In the genomic region with DNA sequence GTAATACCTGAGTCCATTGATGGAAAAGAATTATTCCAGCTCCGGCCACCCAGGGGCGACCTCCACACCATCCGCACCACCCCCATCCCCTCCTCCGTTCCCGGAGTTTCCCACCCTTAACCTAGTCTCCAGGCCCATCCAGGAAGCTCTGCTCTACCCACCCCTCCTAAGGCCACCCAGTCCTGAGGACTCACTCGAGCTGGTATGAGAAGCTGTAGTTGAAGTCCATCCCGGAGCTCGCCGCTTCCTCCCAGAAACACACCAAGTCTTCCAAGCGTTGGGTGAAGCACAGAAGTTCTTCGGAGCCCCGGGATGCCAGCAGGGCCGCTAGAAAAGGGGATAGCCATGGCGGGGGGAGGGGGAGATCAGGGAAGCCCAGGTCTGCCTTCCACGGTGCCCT, we compare ENCODE assay signal across 8 mouse cellular contexts. TPM values are rescaled to one million over a fixed set of nuclear protein-coding genes. Genes with fewer than 3 reads are reported as not detected.
DNase-seq lines count a peak whose midpoint lies in the region; ATAC-seq and TF ChIP-seq lines count a peak whose summit lies in the region.

No protein-coding gene starts in this region.

- WGBS in lung, postnatal 0 days, result under 1% methylated on average over 14 of the region's 15 CpGs
- under 1% methylated on average over 15 of the region's 15 CpGs for WGBS in limb, embryonic 10.5 days
- WGBS in neural tube, embryonic 14.5 days, result 2% methylated on average over 15 of the region's 15 CpGs

- TF ChIP-seq EP300 in lung, postnatal 0 days (IDR thresholded peaks at IDR 0.05), result no peak

- peak; percentile 45 to 47 for DNase-seq in cerebellum, adult 18-20 months
- DNase-seq in cerebellum, postnatal 4 days (ENCODE audit: low spot score in 2 of 2), result no peak
- peak; percentile 30 for DNase-seq in lung, postnatal 0 days (ENCODE audit: low spot score)
- no peak for DNase-seq in lung, postnatal 36 days
- peak; percentile 63 for DNase-seq in limb, embryonic 10.5 days (ENCODE audit: low spot score)
- no peak for DNase-seq in spleen, adult 12 weeks (ENCODE audit: low spot score)

- peak; percentile 4; the same call in 1 of the 2 replicates for TF ChIP-seq CTCF in lung, postnatal 0 days (IDR thresholded peaks at IDR 0.05)

- peak overlapping the region; percentile 37 for H3K4me3 ChIP-seq in lung, postnatal 0 days (ENCODE audit: low read depth, low read length)
- H3K4me3 ChIP-seq in limb, embryonic 10.5 days, result peak overlapping the region; percentile 54
- H3K4me3 ChIP-seq in neural tube, embryonic 14.5 days (ENCODE audit: low read depth, low read length), result peak overlapping the region; percentile 30

- H3K9me3 ChIP-seq in lung, postnatal 0 days (ENCODE audit: low read length), result no peaks in the 10 kb centered on the region
- H3K9me3 ChIP-seq in limb, embryonic 10.5 days (replicated peaks), result no peaks in the 10 kb centered on the region
- no peaks in the 10 kb centered on the region for H3K9me3 ChIP-seq in neural tube, embryonic 14.5 days (ENCODE audit: control insufficient read depth, low read length)

- ATAC-seq in lung, postnatal 0 days, result peak; percentile 24; the same call in 1 of the 2 replicates
- ATAC-seq in neural tube, embryonic 14.5 days (ENCODE audit: low read depth), result peak; percentile 35; the same call in 1 of the 2 replicates
- ATAC-seq in inflammation-experienced regulatory T-cells, adult 6 months, result no peak

- no peak overlapping the region; the same call in 1 of the 2 replicates for H3K9ac ChIP-seq in lung, postnatal 0 days (replicated peaks; ENCODE audit: low read depth)
- peak overlapping the region; percentile 11; the same call in 1 of the 2 replicates for H3K9ac ChIP-seq in neural tube, embryonic 14.5 days (replicated peaks; ENCODE audit: low read depth, low read length)

- no peak overlapping the region for H3K27ac ChIP-seq in lung, postnatal 0 days (ENCODE audit: low read length)
- peak overlapping the region; percentile 72 for H3K27ac ChIP-seq in limb, embryonic 10.5 days
- H3K27ac ChIP-seq in neural tube, embryonic 14.5 days (ENCODE audit: low read depth, low read length), result no peak overlapping the region

- H3K27me3 ChIP-seq in lung, postnatal 0 days (replicated peaks; ENCODE audit: insufficient read depth, low read length), result 0 out of 2 replicates have a peak, but pooled peaks cover 7% of the 10 kb centered on the region
- peaks cover 61% of the 10 kb centered on the region for H3K27me3 ChIP-seq in limb, embryonic 10.5 days (ENCODE audit: low read depth, poor library complexity, severe bottlenecking)
- H3K27me3 ChIP-seq in neural tube, embryonic 14.5 days (ENCODE audit: control insufficient read depth, insufficient read depth, low read length), result peaks cover 33% of the 10 kb centered on the region

- H3K4me2 ChIP-seq in lung, postnatal 0 days (replicated peaks; ENCODE audit: low read depth, low read length), result peak overlapping the region; percentile 81
- peak overlapping the region; percentile 63 for H3K4me2 ChIP-seq in neural tube, embryonic 14.5 days (ENCODE audit: low read depth, low read length)

- H3K36me3 ChIP-seq in lung, postnatal 0 days (ENCODE audit: insufficient read depth, low read length), result no peaks in the 10 kb centered on the region
- peaks cover 16% of the 10 kb centered on the region for H3K36me3 ChIP-seq in limb, embryonic 10.5 days
- H3K36me3 ChIP-seq in neural tube, embryonic 14.5 days (ENCODE audit: control insufficient read depth, insufficient read depth, low read length), result no peaks in the 10 kb centered on the region

- H3K4me1 ChIP-seq in lung, postnatal 0 days (ENCODE audit: insufficient read depth, low read depth, low read length), result peaks cover 25% of the 10 kb centered on the region
- H3K4me1 ChIP-seq in limb, embryonic 10.5 days, result peaks cover 42% of the 10 kb centered on the region
- peaks cover 19% of the 10 kb centered on the region for H3K4me1 ChIP-seq in neural tube, embryonic 14.5 days (ENCODE audit: control insufficient read depth, insufficient read depth, low read length)

RNA-seq across cellular contexts. Expression of a gene that starts 1.3 kb away (rescaled TPM):
- polyA plus RNA-seq in lung, postnatal 0 days (2015; fragmentation: Nextera tagmentation; extraction: Ambion mirVana), result 5.7 and 7.4 TPM in 2 replicates
- 7.6 and 8.2 TPM in 2 replicates for polyA plus RNA-seq in limb, embryonic 10.5 days (2016; fragmentation: Nextera tagmentation; extraction: Ambion mirVana)
- 0.67 and 2.0 TPM in 2 replicates for polyA plus RNA-seq in neural tube, embryonic 14.5 days (2014; fragmentation: Nextera tagmentation; extraction: Ambion mirVana)
- polyA plus RNA-seq in inflammation-experienced regulatory T-cells, adult 6 months (2017; shearing (Covaris generic)), result under 1 TPM in 2 of 3 experiments, not detected in 1; 0.31 to 0.38 TPM

RNA-seq across cellular contexts. Expression of a gene that starts 6.5 kb away (rescaled TPM):
- 5.7 and 5.8 TPM in 2 replicates for polyA plus RNA-seq in lung, postnatal 0 days (2015; fragmentation: Nextera tagmentation; extraction: Ambion mirVana)
- polyA plus RNA-seq in limb, embryonic 10.5 days (2016; fragmentation: Nextera tagmentation; extraction: Ambion mirVana), result 7.3 and 8.2 TPM in 2 replicates
- 10.1 and 21.3 TPM in 2 replicates for polyA plus RNA-seq in neural tube, embryonic 14.5 days (2014; fragmentation: Nextera tagmentation; extraction: Ambion mirVana)
- 1 to 10 TPM; 3.6 to 6.2 (median 4.9) TPM for polyA plus RNA-seq in inflammation-experienced regulatory T-cells, adult 6 months (2017; shearing (Covaris generic))

RNA-seq across cellular contexts. Expression of a gene that starts 25.2 kb away (rescaled TPM):
- polyA plus RNA-seq in lung, postnatal 0 days (2015; fragmentation: Nextera tagmentation; extraction: Ambion mirVana), result 2.2 and 3.3 TPM in 2 replicates
- polyA plus RNA-seq in limb, embryonic 10.5 days (2016; fragmentation: Nextera tagmentation; extraction: Ambion mirVana), result 6.4 and 7.8 TPM in 2 replicates
- 83.5 and 89.6 TPM in 2 replicates for polyA plus RNA-seq in neural tube, embryonic 14.5 days (2014; fragmentation: Nextera tagmentation; extraction: Ambion mirVana)
- polyA plus RNA-seq in inflammation-experienced regulatory T-cells, adult 6 months (2017; shearing (Covaris generic)), result 1 to 10 TPM in 1 of 3 experiments, under 1 TPM in 2; 0.26 to 1.2 (median 0.45) TPM

RNA-seq across cellular contexts. Expression of a gene that starts 27.2 kb away (rescaled TPM):
- polyA plus RNA-seq in lung, postnatal 0 days (2015; fragmentation: Nextera tagmentation; extraction: Ambion mirVana), result 6.0 and 6.4 TPM in 2 replicates
- 5.1 and 5.7 TPM in 2 replicates for polyA plus RNA-seq in limb, embryonic 10.5 days (2016; fragmentation: Nextera tagmentation; extraction: Ambion mirVana)
- polyA plus RNA-seq in neural tube, embryonic 14.5 days (2014; fragmentation: Nextera tagmentation; extraction: Ambion mirVana), result 1.8 TPM in 2 replicates
- polyA plus RNA-seq in inflammation-experienced regulatory T-cells, adult 6 months (2017; shearing (Covaris generic)), result not detected

RNA-seq across cellular contexts. Expression of a gene that starts 34.7 kb away (rescaled TPM):
- 106 and 107 TPM in 2 replicates for polyA plus RNA-seq in lung, postnatal 0 days (2015; fragmentation: Nextera tagmentation; extraction: Ambion mirVana)
- polyA plus RNA-seq in limb, embryonic 10.5 days (2016; fragmentation: Nextera tagmentation; extraction: Ambion mirVana), result 31.1 and 33.5 TPM in 2 replicates
- 48.6 and 49.6 TPM in 2 replicates for polyA plus RNA-seq in neural tube, embryonic 14.5 days (2014; fragmentation: Nextera tagmentation; extraction: Ambion mirVana)
- polyA plus RNA-seq in inflammation-experienced regulatory T-cells, adult 6 months (2017; shearing (Covaris generic)), result 10 to 100 TPM in 1 of 3 experiments, 1 to 10 TPM in 2; 8.8 to 11.1 (median 9.7) TPM

Comparison
In these comparisons a context has a peak if more than half of its experiments do, and no peak if none do; other contexts are left out.
1. DNase-seq: peak in cerebellum, adult 18-20 months (2 of 2), lung, postnatal 0 days (single experiment) and limb, embryonic 10.5 days (single experiment); none in cerebellum, postnatal 4 days (0 of 2), lung, postnatal 36 days (single experiment) and spleen, adult 12 weeks (single experiment).
2. Peak in every context shown above with its lines, with median percentiles within 50 percentile points of each other: H3K4me3 ChIP-seq.